18 mouse cellular contexts compared by ENCODE assay signal in the genomic region with DNA sequence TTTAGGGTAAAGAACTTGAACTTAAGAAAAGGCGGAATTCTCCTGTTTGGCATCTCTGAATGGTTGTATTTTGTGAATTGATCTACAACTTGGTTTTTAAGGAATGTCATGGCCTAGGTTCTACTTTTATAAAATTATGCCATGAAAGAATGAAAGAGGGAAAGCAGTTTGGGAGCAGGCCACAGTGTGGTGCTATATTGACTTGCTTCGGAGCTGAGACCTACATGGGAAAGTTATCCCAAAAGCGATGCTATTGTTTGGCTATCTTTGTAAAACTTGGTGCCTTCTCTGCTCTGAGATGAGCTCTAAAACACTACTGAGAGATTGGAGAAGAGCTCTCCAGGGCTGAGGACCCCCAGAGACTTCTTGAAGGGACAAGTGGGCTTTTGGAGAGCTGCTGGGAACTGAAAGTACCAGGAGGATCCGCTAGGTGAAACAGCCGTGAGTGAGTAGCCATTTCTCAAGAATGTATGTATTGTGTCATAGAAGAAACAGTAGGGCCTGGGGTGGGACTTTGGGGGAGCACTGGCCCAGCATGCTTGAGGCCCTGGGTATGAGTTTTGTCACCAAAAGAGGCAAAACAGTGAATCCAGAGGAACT. TPM values are rescaled to one million over a fixed set of nuclear protein-coding genes. Genes with fewer than 3 reads are reported as not detected.
DNase-seq lines count a peak whose midpoint lies in the region; ATAC-seq and TF ChIP-seq lines count a peak whose summit lies in the region.
"Had no signal": no experiment of that assay in that cellular context is flagged by ENCODE, and none has a peak within 500 bp of the region (broad histone marks: within the 10 kb centered on the region; RNA-seq: fewer than 3 reads in every experiment).

No protein-coding gene starts in this region.

- no peak for TF ChIP-seq POLR2A in testis, adult 2 months (IDR thresholded peaks at IDR 0.05; ENCODE audit: control insufficient read depth, low read depth, low read length)

- no peak overlapping the region for H3K27ac ChIP-seq in kidney, postnatal 0 days
- no peak overlapping the region for H3K27ac ChIP-seq in kidney, embryonic 15.5 days
- H3K27ac ChIP-seq in testis, adult 2 months (ENCODE audit: control insufficient read depth, insufficient read depth, low read depth, low read length) = peak overlapping the region; percentile 70
- H3K27ac ChIP-seq in embryonic facial prominence, embryonic 10.5 days (replicated peaks) = no peak overlapping the region
- H3K27ac ChIP-seq: embryonic facial prominence, embryonic 12.5 days; hindbrain, embryonic 13.5 days; liver, embryonic 12.5 days; neural tube, embryonic 15.5 days had no signal

- no peak overlapping the region for H3K4me2 ChIP-seq in kidney, postnatal 0 days (ENCODE audit: low read length)
- no peak overlapping the region for H3K4me2 ChIP-seq in kidney, embryonic 15.5 days

- no peak for ATAC-seq in kidney, postnatal 0 days (replicated peaks; ENCODE audit: low FRiP score, low read depth)
- ATAC-seq in kidney, embryonic 15.5 days (replicated peaks; ENCODE audit: low FRiP score) = no peak
- ATAC-seq: activated CD4-positive, CD25-positive, alpha-beta regulatory T cell, adult 4 months; liver, embryonic 12.5 days had no signal

- TF ChIP-seq CTCF in kidney, postnatal 0 days (IDR thresholded peaks at IDR 0.05; ENCODE audit: low read depth) = peak; percentile 43; the same call in 1 of the 2 replicates
- no peak for TF ChIP-seq CTCF in testis, adult 2 months (IDR thresholded peaks at IDR 0.05; ENCODE audit: control insufficient read depth, insufficient read depth, insufficient replicate concordance, low read depth, low read length)

- H3K4me3 ChIP-seq in kidney, postnatal 0 days (replicated peaks; ENCODE audit: low read depth, low read length) = no peak overlapping the region
- no peak overlapping the region for H3K4me3 ChIP-seq in kidney, embryonic 15.5 days (replicated peaks)
- peak overlapping the region; percentile 80 for H3K4me3 ChIP-seq in testis, adult 2 months (ENCODE audit: control insufficient read depth, low read depth, low read length)
- no peak overlapping the region for H3K4me3 ChIP-seq in embryonic facial prominence, embryonic 10.5 days
- H3K4me3 ChIP-seq: megakaryocyte, embryonic 14.5 days had no signal

- H3K4me1 ChIP-seq in kidney, postnatal 0 days (replicated peaks; ENCODE audit: insufficient read depth, low read length) = no peaks in the 10 kb centered on the region
- H3K4me1 ChIP-seq in kidney, embryonic 15.5 days = 0 out of 2 replicates have a peak, but pooled peaks cover 9% of the 10 kb centered on the region
- no peaks in the 10 kb centered on the region for H3K4me1 ChIP-seq in testis, adult 2 months (ENCODE audit: control insufficient read depth, insufficient read depth, low read length)
- peaks cover 7% of the 10 kb centered on the region for H3K4me1 ChIP-seq in embryonic facial prominence, embryonic 10.5 days

- no peaks in the 10 kb centered on the region for H3K27me3 ChIP-seq in kidney, postnatal 0 days (ENCODE audit: insufficient read depth, low read length)
- no peaks in the 10 kb centered on the region for H3K27me3 ChIP-seq in kidney, embryonic 15.5 days
- H3K27me3 ChIP-seq in testis, adult 2 months (ENCODE audit: control insufficient read depth, insufficient read depth, low read length) = no peaks in the 10 kb centered on the region
- H3K27me3 ChIP-seq in embryonic facial prominence, embryonic 10.5 days (replicated peaks; ENCODE audit: low read depth, poor library complexity, severe bottlenecking) = no peaks in the 10 kb centered on the region
- H3K27me3 ChIP-seq: embryonic facial prominence, embryonic 12.5 days; hindbrain, embryonic 13.5 days; liver, embryonic 12.5 days; megakaryocyte, embryonic 14.5 days; neural tube, embryonic 15.5 days had no signal

- WGBS in kidney, postnatal 0 days = 79% methylated on average over 5 of the region's 5 CpGs
- WGBS in kidney, embryonic 15.5 days = 82% methylated on average over 5 of the region's 5 CpGs
- WGBS in embryonic facial prominence, embryonic 10.5 days = 85% methylated on average over 5 of the region's 5 CpGs

- no peaks in the 10 kb centered on the region for H3K36me3 ChIP-seq in kidney, postnatal 0 days (ENCODE audit: insufficient read depth, low read length)
- no peaks in the 10 kb centered on the region for H3K36me3 ChIP-seq in kidney, embryonic 15.5 days
- H3K36me3 ChIP-seq in testis, adult 2 months (ENCODE audit: control insufficient read depth, insufficient read depth, low read length) = no peaks in the 10 kb centered on the region
- H3K36me3 ChIP-seq in embryonic facial prominence, embryonic 10.5 days (replicated peaks) = no peaks in the 10 kb centered on the region
- H3K36me3 ChIP-seq: embryonic facial prominence, embryonic 12.5 days; hindbrain, embryonic 13.5 days; liver, embryonic 12.5 days; neural tube, embryonic 15.5 days had no signal

- H3K9me3 ChIP-seq in kidney, postnatal 0 days (replicated peaks; ENCODE audit: low read length) = no peaks in the 10 kb centered on the region
- H3K9me3 ChIP-seq in kidney, embryonic 15.5 days (replicated peaks) = no peaks in the 10 kb centered on the region
- H3K9me3 ChIP-seq in embryonic facial prominence, embryonic 10.5 days = no peaks in the 10 kb centered on the region
- H3K9me3 ChIP-seq: embryonic facial prominence, embryonic 12.5 days; hindbrain, embryonic 13.5 days; liver, embryonic 12.5 days; megakaryocyte, embryonic 14.5 days; neural tube, embryonic 15.5 days had no signal

- H3K9ac ChIP-seq in kidney, postnatal 0 days (ENCODE audit: low read depth, low read length) = no peak overlapping the region
- H3K9ac ChIP-seq in kidney, embryonic 15.5 days = no peak overlapping the region
- H3K9ac ChIP-seq: embryonic facial prominence, embryonic 12.5 days; hindbrain, embryonic 13.5 days; liver, embryonic 12.5 days; neural tube, embryonic 15.5 days had no signal

- DNase-seq in cerebellum, postnatal 10 days = peak; percentile 7 to 13
- no peak for DNase-seq in cerebellum, postnatal 36 days
- DNase-seq in kidney, postnatal 0 days (ENCODE audit: low spot score) = peak; percentile 25
- no peak for DNase-seq in testis, postnatal 14 days (ENCODE audit: low spot score)
- DNase-seq in retina, postnatal 1 day = peak; percentile 8
- DNase-seq in embryonic facial prominence, embryonic 10.5 days (ENCODE audit: low spot score) = no peak
- DNase-seq: B cell, adult 2 months; left cerebral cortex, postnatal 4 days; right cerebral cortex, adult 18-20 months; spleen, adult 18-20 months had no signal

RNA-seq across cellular contexts. Expression of a gene that starts 1.6 kb away (rescaled TPM):
- polyA plus RNA-seq in kidney, postnatal 0 days (2015; fragmentation: Nextera tagmentation; extraction: Ambion mirVana) = 16.5 and 19.3 TPM in 2 replicates
- 14.4 and 16.1 TPM in 2 replicates for polyA plus RNA-seq in kidney, embryonic 15.5 days (2015; fragmentation: Nextera tagmentation; extraction: Ambion mirVana)
- polyA plus RNA-seq in testis, adult 2 months (2012; rRNA removed) = 84.1 and 90.1 TPM in 2 replicates
- 8.3 and 10.6 TPM in 2 replicates for polyA plus RNA-seq in embryonic facial prominence, embryonic 10.5 days (2016; fragmentation: Nextera tagmentation; extraction: Ambion mirVana)

RNA-seq across cellular contexts. Expression of a gene that starts 25.7 kb away (rescaled TPM):
- 0.17 and 0.19 TPM in 2 replicates for polyA plus RNA-seq in kidney, postnatal 0 days (2015; fragmentation: Nextera tagmentation; extraction: Ambion mirVana)
- polyA plus RNA-seq in kidney, embryonic 15.5 days (2015; fragmentation: Nextera tagmentation; extraction: Ambion mirVana) = 0.38 and 0.55 TPM in 2 replicates
- polyA plus RNA-seq in testis, adult 2 months (2012; rRNA removed) = 0.16 and 0.43 TPM in 2 replicates
- 0.36 and 0.52 TPM in 2 replicates for polyA plus RNA-seq in embryonic facial prominence, embryonic 10.5 days (2016; fragmentation: Nextera tagmentation; extraction: Ambion mirVana)

Comparison
In these comparisons a context has a peak if more than half of its experiments do, and no peak if none do; other contexts are left out.
1. DNase-seq: peak in cerebellum, postnatal 10 days (2 of 2), kidney, postnatal 0 days (single experiment) and retina, postnatal 1 day (single experiment); none in cerebellum, postnatal 36 days (0 of 2), testis, postnatal 14 days (single experiment) and embryonic facial prominence, embryonic 10.5 days (single experiment).